Mouse (Mus musculus) heart, adult 2 months (tissue): ENCODE measurements at regions not wholly inside any gene's neighbourhood (a gene's known extent, or its start where the extent isn't known, plus 50 kb on each side); places are given as distances from the start of the nearest gene placed in this dataset.

Experiments
- DNase-seq, 2 experiments: peaks; one replicate each; pipeline ENCODE4 v3.0.0; 2021
- H3K27ac ChIP-seq: fragments of 200-600 bp; 2 replicates; pipeline ENCODE4 v1.8.1; 2022
- H3K27me3 ChIP-seq: fragments of 200-500 bp; 2 replicates; pipeline ENCODE4 v1.6.1; 2012; ENCODE audit warnings: mild to moderate bottlenecking, low read length, inconsistent platforms, mixed read lengths; ENCODE audit not compliant: control insufficient read depth, insufficient read depth
- H3K36me3 ChIP-seq: fragments of 200-500 bp; 2 replicates; pipeline ENCODE4 v1.6.1; 2012; ENCODE audit warnings: low read length, inconsistent platforms; ENCODE audit not compliant: control insufficient read depth, insufficient read depth
- H3K4me1 ChIP-seq: fragments of 200-500 bp; 2 replicates; pipeline ENCODE4 v1.6.1; 2011; ENCODE audit warnings: low read length; ENCODE audit not compliant: control insufficient read depth, insufficient read depth
- H3K4me3 ChIP-seq: fragments of 200-600 bp; 2 replicates; pipeline ENCODE4 v1.8.1; 2022
- H3K79me2 ChIP-seq: fragments of 200-500 bp; replicated peaks from 2 replicates; pipeline ENCODE4 v1.6.1; 2012; ENCODE audit warnings: mild to moderate bottlenecking, inconsistent platforms, low read length, moderate library complexity, mixed read lengths; ENCODE audit not compliant: control insufficient read depth, insufficient read depth
- H3K9ac ChIP-seq: fragments of 200-500 bp; 2 replicates; pipeline ENCODE4 v1.6.1; 2012; ENCODE audit warnings: low read depth, mild to moderate bottlenecking, control low read depth, inconsistent platforms, low read length, mixed read lengths
- CTCF ChIP-seq: fragments of 200-600 bp; IDR thresholded peaks from 2 replicates; pipeline ENCODE4 v1.8.1; 2022; ENCODE audit warnings: antibody characterized with exemption, mild to moderate bottlenecking, moderate library complexity
- EP300 ChIP-seq: fragments of 200-500 bp; IDR thresholded peaks from 2 replicates; pipeline ENCODE4 v1.6.1; 2011; ENCODE audit warnings: low read depth, low read length, control low read depth; ENCODE audit not compliant: insufficient read depth
- POLR2A ChIP-seq: fragments of 200-500 bp; IDR thresholded peaks from 2 replicates; pipeline ENCODE4 v1.6.1; 2011; ENCODE audit warnings: mild to moderate bottlenecking, low read depth, low read length, control low read depth; ENCODE audit not compliant: insufficient read depth
- WGBS: fragments of 180-500 bp; shearing (Covaris S2); methylation state at CpG from one replicate; pipeline ENCODE4 v1.1.7; 2018; 5-methylcytosine and 5-hydroxymethylcytosine counted together
- intact Hi-C: fragments of 180-260 bp; cut with DNase I; formaldehyde crosslinking; loops from one replicate; pipeline ENCODE4 v1.15.1; 2025

DNA sequence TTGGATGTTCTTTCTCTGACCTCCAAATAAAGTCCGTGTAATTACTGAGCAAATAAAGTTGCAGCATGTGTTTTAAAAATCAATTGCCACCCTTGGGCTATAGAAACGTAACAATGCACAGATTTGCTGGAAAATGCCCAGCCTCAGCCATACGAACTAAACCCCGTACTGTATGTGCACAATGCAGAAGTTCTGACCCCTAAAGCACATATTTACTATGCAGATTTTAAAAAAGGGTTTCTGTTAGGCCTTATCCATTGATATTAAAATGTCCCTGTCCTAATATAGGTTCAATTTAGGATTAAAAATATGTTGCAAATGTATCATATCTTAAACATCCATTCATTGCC is 126.5 kb upstream of the Otx2 start:
- H3K27me3 ChIP-seq, result no peaks in the 10 kb centered on the region
- no peaks in the 10 kb centered on the region for H3K79me2 ChIP-seq
- no peak for TF ChIP-seq EP300
- TF ChIP-seq POLR2A, result no peak
- TF ChIP-seq CTCF, result no peak
- DNase-seq, result no peak
- no peaks in the 10 kb centered on the region for H3K4me1 ChIP-seq
- H3K4me3 ChIP-seq, result no peak overlapping the region
- no peak overlapping the region for H3K9ac ChIP-seq
- intact Hi-C loops, result no loop called here
- H3K36me3 ChIP-seq, result no peaks in the 10 kb centered on the region
- H3K27ac ChIP-seq, result no peak overlapping the region
- 65% methylated on average over 4 of the region's 4 CpGs for WGBS

DNA sequence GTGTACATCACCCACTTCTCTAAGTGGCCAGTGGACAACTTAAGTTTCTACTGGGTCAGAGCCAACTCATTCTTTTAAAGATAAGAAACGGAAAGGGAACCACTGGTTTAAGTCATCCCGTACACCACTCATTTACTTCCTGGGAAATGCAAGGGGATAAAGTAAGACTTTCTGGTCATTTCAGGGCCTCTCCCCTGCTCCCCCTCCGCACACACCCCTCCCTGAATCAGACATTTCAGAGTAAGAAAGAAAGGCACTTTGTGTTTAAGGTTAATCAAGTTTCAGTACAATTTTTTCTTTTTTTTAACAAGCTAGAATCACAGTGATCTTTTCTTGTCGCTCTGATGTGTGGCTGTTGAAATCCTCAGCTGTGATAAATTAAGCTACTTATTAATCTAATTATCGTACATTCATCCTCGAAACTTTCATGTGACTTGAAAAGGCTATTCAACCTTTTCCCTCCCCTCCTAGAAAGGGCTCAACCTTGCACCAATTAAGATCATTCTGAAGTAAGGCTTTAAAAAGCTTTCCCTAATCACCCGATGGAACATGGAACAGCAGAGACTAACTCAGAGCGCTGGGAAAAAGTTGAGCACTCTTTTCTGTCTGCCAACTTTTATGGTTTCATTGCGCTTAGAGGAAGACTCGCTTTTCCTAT is 126.0 kb upstream of the Otx2 start:
- no peak for TF ChIP-seq EP300
- DNase-seq, result no peak
- H3K4me1 ChIP-seq, result no peaks in the 10 kb centered on the region
- intact Hi-C loops, result no loop called here
- H3K27ac ChIP-seq, result no peak overlapping the region
- H3K36me3 ChIP-seq, result no peaks in the 10 kb centered on the region
- H3K27me3 ChIP-seq, result no peaks in the 10 kb centered on the region
- no peak overlapping the region for H3K9ac ChIP-seq
- H3K79me2 ChIP-seq, result no peaks in the 10 kb centered on the region
- WGBS, result 61% methylated on average over 10 of the region's 10 CpGs
- no peak overlapping the region for H3K4me3 ChIP-seq

DNA sequence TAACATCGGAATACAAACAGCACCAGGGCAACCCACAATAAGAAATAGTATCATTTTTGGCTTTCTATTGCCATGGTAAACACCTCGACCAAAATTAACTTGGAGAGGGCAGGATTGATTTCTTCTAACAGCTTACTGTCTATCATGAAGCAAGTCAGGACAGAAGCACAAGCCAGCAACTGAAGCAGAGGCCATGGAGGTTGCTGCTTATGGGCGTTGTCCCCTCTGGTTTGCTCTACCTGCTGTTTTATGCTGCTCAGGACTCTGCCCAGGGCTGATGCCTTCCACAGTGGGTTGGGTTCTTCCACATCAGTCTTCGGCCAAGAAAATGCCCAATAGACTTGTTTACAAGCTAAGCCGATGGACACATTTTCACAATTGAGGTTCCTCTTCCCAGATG is 117.9 kb upstream of the Otx2 start:
- Histone ChIP-seq H3K4me3 (no peak overlapping the region), H3K27me3 (no peaks in the 10 kb centered on the region), H3K79me2 (no peaks in the 10 kb centered on the region), H3K27ac (no peak overlapping the region), H3K36me3 (no peaks in the 10 kb centered on the region), H3K9ac (no peak overlapping the region), H3K4me1 (no peaks in the 10 kb centered on the region)
- WGBS, result 78% methylated on average over 5 of the region's 5 CpGs
- intact Hi-C loops, result no loop called here
- TF ChIP-seq EP300, result no peak
- no peak for TF ChIP-seq CTCF
- TF ChIP-seq POLR2A, result no peak
- DNase-seq, result no peak

DNA sequence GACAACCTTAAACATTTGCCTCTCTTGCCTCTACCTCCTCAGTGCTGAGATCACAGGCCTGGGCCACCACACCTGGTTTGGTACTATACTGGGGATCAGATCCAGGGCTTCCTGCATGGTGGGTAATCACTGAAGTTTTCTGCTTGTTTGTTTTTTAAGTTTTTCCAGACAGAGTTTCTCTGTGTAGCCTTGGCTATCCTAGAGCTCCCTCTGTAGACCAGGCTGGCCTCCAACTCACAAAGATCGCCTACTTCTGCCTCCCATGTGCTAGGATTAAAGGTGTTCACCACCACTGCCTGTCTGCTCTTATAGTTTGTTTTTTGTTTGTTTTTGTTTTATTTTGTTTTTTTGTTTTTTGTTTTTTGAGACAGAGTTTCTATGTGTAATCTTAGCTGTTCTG is 105.7 kb upstream of the Otx2 start:
- intact Hi-C loops, result no loop called here
- H3K27me3 ChIP-seq, result no peaks in the 10 kb centered on the region
- no peaks in the 10 kb centered on the region for H3K4me1 ChIP-seq
- no peak overlapping the region for H3K27ac ChIP-seq
- no peaks in the 10 kb centered on the region for H3K36me3 ChIP-seq
- TF ChIP-seq EP300 (no peak), CTCF (no peak), POLR2A (no peak)
- no peak overlapping the region for H3K4me3 ChIP-seq
- H3K79me2 ChIP-seq, result no peaks in the 10 kb centered on the region
- no peak for DNase-seq
- 60% methylated on average over 1 of the region's 1 CpGs for whole genome bisulfite sequencing
- H3K9ac ChIP-seq, result no peak overlapping the region

DNA sequence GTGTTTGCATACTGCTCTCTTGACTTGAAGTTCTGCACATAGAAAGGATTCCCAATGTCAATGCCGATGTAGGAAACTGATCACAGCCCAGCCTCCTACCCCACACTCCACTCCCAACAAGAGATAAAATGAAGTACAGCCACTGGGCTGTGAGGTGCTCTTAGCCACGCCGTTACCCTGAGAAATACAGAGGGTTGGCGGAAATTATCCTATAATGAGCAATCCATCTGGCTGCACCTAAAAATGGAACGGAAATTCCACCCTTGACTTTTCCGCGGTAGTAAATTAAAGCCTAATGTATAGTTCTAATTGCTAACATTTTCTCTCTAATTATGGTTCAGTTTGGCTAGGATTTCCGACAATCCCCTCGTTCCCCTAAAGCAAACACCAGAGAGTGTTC is 97.2 kb upstream of the Otx2 start:
- intact Hi-C loops, result loop anchor here (2.0 kb wide), 1 partner anchor 54 kb away; no protein-coding TSS in a partner anchor
- Histone ChIP-seq H3K36me3 (no peaks in the 10 kb centered on the region), H3K4me1 (no peaks in the 10 kb centered on the region), H3K79me2 (no peaks in the 10 kb centered on the region), H3K9ac (no peak overlapping the region), H3K27ac (no peak overlapping the region), H3K27me3 (no peaks in the 10 kb centered on the region), H3K4me3 (no peak overlapping the region)
- no peak for TF ChIP-seq EP300
- 62% methylated on average over 9 of the region's 9 CpGs for WGBS
- DNase-seq, result no peak

DNA sequence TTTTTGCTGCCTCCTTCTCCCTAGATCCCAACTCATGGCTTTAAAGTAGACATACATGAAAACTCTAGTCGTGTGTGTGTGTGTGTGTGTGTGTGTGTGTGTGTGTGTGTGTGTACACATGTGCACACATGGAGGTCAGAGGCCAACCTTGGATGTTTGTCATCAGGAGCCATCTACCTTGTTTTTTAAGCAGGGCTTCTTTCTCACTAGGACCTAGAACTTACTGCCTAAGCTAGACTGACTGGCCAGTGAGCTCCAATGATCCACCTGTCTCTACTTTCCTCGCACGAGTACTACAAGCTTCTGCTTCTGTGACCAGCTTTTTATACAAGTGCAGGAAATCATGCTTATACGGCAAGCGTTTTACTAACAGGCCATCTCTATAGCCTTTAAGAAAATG is 89.1 kb upstream of the Otx2 start:
- H3K9ac ChIP-seq, result no peak overlapping the region
- no peak overlapping the region for H3K27ac ChIP-seq
- 82% methylated on average over 5 of the region's 5 CpGs for WGBS
- DNase-seq, result no peak
- no peaks in the 10 kb centered on the region for H3K4me1 ChIP-seq
- TF ChIP-seq CTCF (no peak), POLR2A (no peak), EP300 (no peak)
- H3K36me3 ChIP-seq, result no peaks in the 10 kb centered on the region
- intact Hi-C loops, result no loop called here
- no peaks in the 10 kb centered on the region for H3K79me2 ChIP-seq
- no peak overlapping the region for H3K4me3 ChIP-seq
- H3K27me3 ChIP-seq, result no peaks in the 10 kb centered on the region
